Mouse (Mus musculus) hindbrain, embryonic 10.5 days (tissue): ENCODE measurements around the gene Polm. TPM values are rescaled to one million over a fixed set of nuclear protein-coding genes. Genes with fewer than 3 reads are reported as not detected.
"Not testable (repeated sequence)": the region's sequence is repeated elsewhere in the genome, so short reads cannot be mapped to it uniquely, and the experiment has no call there.

Experiments
- DNase-seq: peaks from one replicate; pipeline ENCODE4 v3.0.0-alpha.2; 2017; ENCODE audit warnings: low spot score
- H3K27ac ChIP-seq: fragments of 300-500 bp; sonication (generic); 2 replicates; pipeline ENCODE4 v1.5.1; 2016; ENCODE audit warnings: mild to moderate bottlenecking, moderate library complexity
- H3K27me3 ChIP-seq: fragments of 300-500 bp; sonication (generic); 2 replicates; pipeline ENCODE4 v1.6.1; 2016; ENCODE audit warnings: mild to moderate bottlenecking; ENCODE audit not compliant: poor library complexity, insufficient read depth, severe bottlenecking
- H3K36me3 ChIP-seq: fragments of 300-500 bp; sonication (generic); 2 replicates; pipeline ENCODE4 v1.6.1; 2016; ENCODE audit warnings: mild to moderate bottlenecking, moderate library complexity
- H3K4me1 ChIP-seq: fragments of 300-500 bp; sonication (generic); replicated peaks from 2 replicates; pipeline ENCODE4 v1.6.1; 2016; ENCODE audit warnings: mild to moderate bottlenecking
- H3K4me3 ChIP-seq: fragments of 300-500 bp; sonication (generic); 2 replicates; pipeline ENCODE4 v1.5.1; 2016; ENCODE audit warnings: mild to moderate bottlenecking, moderate library complexity
- H3K9me3 ChIP-seq: fragments of 300-500 bp; sonication (generic); 2 replicates; pipeline ENCODE4 v1.6.1; 2016; ENCODE audit warnings: mild to moderate bottlenecking, moderate library complexity
- WGBS: fragments of 180-500 bp; shearing (Covaris S2); methylation state at CpG from one replicate; pipeline ENCODE4 v1.1.7; 2016; 5-methylcytosine and 5-hydroxymethylcytosine counted together
- polyA plus RNA-seq: library from polyadenylated mRNA; unstranded; fragments of >200 nt; fragmentation: Nextera tagmentation; extraction: Ambion mirVana; gene quantifications from 2 replicates; pipeline ENCODE4 v1.2.1, GENCODE M21; 2016

Polm gene
- polyA plus RNA-seq, 1 experiment from 2014 or later: 9.5 TPM

- Histone ChIP-seq H3K9me3 (no peaks in the 10 kb centered on the region), H3K36me3 (peaks cover 60% of the 10 kb centered on the region), H3K4me1 (no peaks in the 10 kb centered on the region), H3K27ac (no peak overlapping the region), H3K4me3 (no peak overlapping the region), H3K27me3 (no peaks in the 10 kb centered on the region)
- 91% methylated on average over 11 of the region's 11 CpGs for WGBS
- DNase-seq: no peak
Measured at GRCm38 (mm10) chr11:5828509-5829191, 9.2 kb downstream of the Polm start.

DNA sequence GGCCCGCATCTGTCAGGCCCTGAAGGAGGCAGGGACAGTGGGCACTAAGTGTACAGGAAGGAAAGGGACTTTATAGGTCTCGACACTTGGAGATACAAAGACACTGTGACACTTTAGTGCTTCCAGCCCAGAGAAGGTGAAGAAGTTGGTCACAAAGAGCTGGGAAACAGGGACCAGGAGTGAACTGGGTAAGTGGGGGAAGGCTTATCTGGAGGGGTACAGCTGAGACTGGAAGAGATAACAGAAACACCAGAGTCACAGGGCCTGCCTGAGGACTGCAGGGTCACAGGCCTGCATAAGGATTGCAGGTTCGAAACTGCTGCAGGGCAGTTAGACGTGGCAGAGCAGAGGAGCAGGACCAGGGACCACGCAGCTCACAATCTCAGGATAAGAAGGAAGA, 9.9 kb downstream of the Polm start:
- Histone ChIP-seq H3K4me3 (no peak overlapping the region), H3K27me3 (no peaks in the 10 kb centered on the region), H3K27ac (no peak overlapping the region), H3K36me3 (peaks cover 54% of the 10 kb centered on the region), H3K4me1 (no peaks in the 10 kb centered on the region), H3K9me3 (no peaks in the 10 kb centered on the region)
- WGBS: 92% methylated on average over 5 of the region's 5 CpGs
- no peak for DNase-seq

DNA sequence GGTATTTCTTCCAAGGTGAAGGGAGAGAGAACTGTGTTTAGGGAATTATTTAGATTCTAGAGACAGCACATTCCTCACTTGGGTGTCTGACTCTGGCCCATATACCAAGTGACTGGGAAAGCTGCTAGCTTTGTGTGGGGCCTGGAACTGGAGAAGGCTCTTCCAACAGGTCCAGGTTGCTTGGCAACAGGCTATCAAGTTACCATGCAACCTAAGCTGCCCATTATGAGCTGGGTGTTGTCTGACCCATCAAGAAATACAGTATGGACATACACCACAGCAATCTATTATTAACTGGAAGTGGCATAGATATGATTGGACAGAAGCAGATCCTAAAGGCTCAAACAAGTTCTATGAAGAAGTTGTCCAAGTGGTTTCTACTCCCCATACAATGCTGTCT, 12.4 kb downstream of the Polm start:
- no peak for DNase-seq
- Histone ChIP-seq H3K36me3 (peaks cover 29% of the 10 kb centered on the region), H3K4me3 (no peak overlapping the region), H3K27me3 (no peaks in the 10 kb centered on the region), H3K4me1 (no peaks in the 10 kb centered on the region), H3K9me3 (no peaks in the 10 kb centered on the region), H3K27ac (no peak overlapping the region)

DNA sequence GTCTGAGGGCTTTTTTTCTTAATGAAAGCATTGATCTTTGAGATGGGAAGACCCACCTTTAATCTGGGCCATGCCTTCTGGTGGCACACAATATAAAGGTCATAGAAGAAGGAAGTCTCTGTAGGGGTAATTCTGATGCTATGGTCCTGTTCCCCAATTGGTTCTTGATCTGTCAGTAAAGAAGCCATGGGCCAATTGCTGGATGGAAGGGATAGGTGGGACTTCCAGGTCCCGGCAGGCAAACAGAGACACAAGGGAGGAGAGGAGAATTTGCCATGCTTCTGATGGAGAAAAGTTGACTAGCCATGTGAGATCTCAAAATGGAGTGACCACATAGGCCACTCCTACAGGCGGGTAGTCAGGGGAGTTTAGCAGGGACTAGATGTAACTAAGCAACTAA, 18.6 kb downstream of the Polm start:
- Histone ChIP-seq H3K9me3 (no peaks in the 10 kb centered on the region), H3K27me3 (no peaks in the 10 kb centered on the region), H3K4me3 (no peak overlapping the region), H3K36me3 (no peaks in the 10 kb centered on the region), H3K4me1 (no peaks in the 10 kb centered on the region), H3K27ac (no peak overlapping the region)
- WGBS: 62% methylated on average over 2 of the region's 2 CpGs
- no peak for DNase-seq

GRCm38 (mm10) chr11:5813381-5813780, 24.4 kb downstream of the Polm start:
- no peak overlapping the region for H3K27ac ChIP-seq
- 0 out of 2 replicates have a peak, but pooled peaks cover 6% of the 10 kb centered on the region for H3K9me3 ChIP-seq
- H3K27me3 ChIP-seq: no peaks in the 10 kb centered on the region
- 79% methylated on average over 10 of the region's 10 CpGs for WGBS
- no peaks in the 10 kb centered on the region for H3K36me3 ChIP-seq
- H3K4me1 ChIP-seq: no peaks in the 10 kb centered on the region
- H3K4me3 ChIP-seq: no peak overlapping the region
- DNase-seq: no peak

DNA sequence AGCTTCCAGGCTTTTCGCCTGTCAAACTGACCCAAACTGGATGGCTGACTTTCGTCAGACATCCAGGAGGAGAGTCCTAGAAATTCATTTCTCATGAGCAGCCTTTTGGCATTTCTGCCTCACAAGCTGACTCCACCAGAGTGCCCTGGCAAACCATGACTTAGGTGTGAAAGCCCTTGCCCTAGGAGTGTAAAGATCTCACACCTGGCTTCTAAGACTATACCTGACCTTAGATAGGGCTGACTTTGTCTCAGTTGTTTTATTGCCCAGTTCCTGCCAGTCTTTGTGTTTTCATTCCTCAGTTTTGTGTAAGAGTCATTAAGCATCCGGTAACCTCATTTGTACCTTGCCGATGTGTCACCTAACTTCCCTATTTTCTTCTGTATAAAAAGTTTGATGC, 28.3 kb downstream of the Polm start:
- not testable (repeated sequence) for H3K4me3 ChIP-seq, H3K27ac ChIP-seq, H3K27me3 ChIP-seq, H3K4me1 ChIP-seq, DNase-seq, H3K36me3 ChIP-seq, H3K9me3 ChIP-seq
- 93% methylated on average over 4 of the region's 4 CpGs for WGBS

GRCm38 (mm10) chr11:5807956-5808355, 29.9 kb downstream of the Polm start:
- H3K9me3 ChIP-seq: 0 out of 2 replicates have a peak, but pooled peaks cover 3% of the 10 kb centered on the region
- no peaks in the 10 kb centered on the region for H3K27me3 ChIP-seq
- WGBS: 85% methylated on average over 9 of the region's 9 CpGs
- H3K36me3 ChIP-seq: no peaks in the 10 kb centered on the region
- no peak overlapping the region for H3K27ac ChIP-seq
- DNase-seq: no peak
- peaks cover 9% of the 10 kb centered on the region for H3K4me1 ChIP-seq
- H3K4me3 ChIP-seq: no peak overlapping the region

- DNase-seq: no peak
- Histone ChIP-seq H3K27me3 (no peaks in the 10 kb centered on the region), H3K36me3 (peaks cover 13% of the 10 kb centered on the region), H3K9me3 (0 out of 2 replicates have a peak, but pooled peaks cover 2% of the 10 kb centered on the region), H3K27ac (no peak overlapping the region), H3K4me1 (peaks cover 13% of the 10 kb centered on the region), H3K4me3 (no peak overlapping the region)
- 86% methylated on average over 3 of the region's 3 CpGs for WGBS
Measured at GRCm38 (mm10) chr11:5805711-5806110, 32.1 kb downstream of the Polm start.

DNA sequence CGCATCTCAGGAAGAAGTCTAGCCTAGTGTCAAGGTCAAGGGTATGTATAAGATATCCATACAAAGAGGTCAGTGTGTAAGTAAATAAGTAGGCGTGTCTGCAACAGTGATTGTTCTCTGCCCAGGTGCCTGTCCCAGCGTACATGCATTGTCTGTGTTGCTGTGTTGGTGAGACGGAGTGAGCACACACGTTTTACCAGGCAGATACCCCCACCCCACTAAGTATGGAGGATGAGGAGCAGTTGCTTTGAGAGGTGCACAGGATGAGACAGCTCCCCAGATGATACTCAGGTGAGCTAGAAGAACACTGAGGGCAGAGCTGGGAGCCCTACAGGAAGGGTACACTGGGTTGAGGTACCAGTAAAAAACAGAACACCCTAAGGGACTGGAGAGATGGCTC, 33.6 kb downstream of the Polm start:
- Histone ChIP-seq H3K27ac (no peak overlapping the region), H3K4me1 (peaks cover 16% of the 10 kb centered on the region), H3K9me3 (no peaks in the 10 kb centered on the region), H3K4me3 (no peak overlapping the region), H3K36me3 (peaks cover 28% of the 10 kb centered on the region), H3K27me3 (no peaks in the 10 kb centered on the region)
- WGBS: 82% methylated on average over 5 of the region's 5 CpGs
- DNase-seq: no peak

DNA sequence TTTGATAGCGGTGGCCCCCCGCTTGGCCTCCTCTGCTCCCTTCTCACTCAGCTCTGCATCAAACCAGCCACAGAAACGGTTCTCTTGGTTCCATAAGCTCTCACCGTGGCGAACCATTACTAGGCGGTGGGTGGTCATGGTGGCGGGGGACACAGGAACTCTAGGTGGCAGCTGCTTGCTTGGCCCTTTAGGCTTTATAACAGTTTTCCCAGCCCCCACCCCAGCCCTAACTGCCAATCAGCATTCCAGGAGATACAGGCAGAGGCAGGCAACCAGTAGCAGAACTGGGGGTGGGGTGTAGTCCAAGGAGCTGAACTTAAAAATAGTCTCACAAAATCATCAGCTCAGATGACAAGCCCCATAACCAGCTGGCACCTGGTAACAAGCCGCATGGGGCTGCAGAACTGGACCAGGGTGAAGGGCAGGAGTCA, 34.2 kb downstream of the Polm start, which contains the start of gene Pgam2:
Gene Pgam2 (minus strand): TSS at position 183 of the 431 bp plus-strand sequence.
- Histone ChIP-seq H3K4me1 (peaks cover 16% of the 10 kb centered on the region), H3K27ac (no peak within 1 kb of the TSS), H3K4me3 (no peak within 1 kb of the TSS), H3K27me3 (no peaks in the 10 kb centered on the region), H3K9me3 (no peaks in the 10 kb centered on the region), H3K36me3 (peaks cover 35% of the 10 kb centered on the region)
- 49% methylated on average over 8 of the region's 8 CpGs for WGBS
- no peak for DNase-seq

DNA sequence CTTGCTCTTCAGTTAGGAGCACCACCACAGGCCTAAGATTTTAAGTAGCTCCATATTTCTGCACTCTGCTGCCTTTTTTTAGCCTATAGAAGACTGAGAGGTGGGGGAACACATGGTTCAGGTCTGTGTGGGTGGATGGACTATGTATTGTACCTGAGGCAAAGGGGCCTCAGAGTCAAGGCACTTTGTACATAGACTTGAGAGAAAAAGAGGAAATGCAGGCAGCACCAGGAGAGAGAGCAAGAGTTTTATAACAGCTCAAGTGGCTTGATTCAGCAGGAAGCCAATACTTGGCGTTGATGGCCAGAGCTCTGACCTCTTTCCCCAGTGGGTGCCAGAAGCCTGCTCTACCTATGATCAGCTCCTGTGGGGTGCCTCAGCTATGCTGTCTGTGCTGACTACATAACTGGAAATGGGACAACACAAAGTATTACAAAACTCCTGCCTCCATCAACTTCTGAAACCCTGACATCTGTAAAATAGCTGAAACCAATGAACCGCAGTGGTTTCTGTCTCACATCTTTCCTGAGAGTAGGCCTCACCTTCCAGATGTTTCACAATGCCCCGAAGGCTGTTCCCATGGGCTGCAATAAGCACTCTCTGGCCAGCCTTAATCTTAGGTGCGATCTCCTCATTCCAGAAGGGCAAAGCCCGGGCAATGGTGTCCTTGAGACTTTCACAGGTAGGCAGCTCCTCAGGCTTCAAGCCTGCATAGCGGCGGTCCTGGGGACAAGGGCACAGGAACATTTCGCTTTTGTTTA, 35.2 kb downstream of the Polm start:
- Histone ChIP-seq H3K27me3 (no peaks in the 10 kb centered on the region), H3K36me3 (peaks cover 44% of the 10 kb centered on the region), H3K4me1 (peaks cover 16% of the 10 kb centered on the region), H3K9me3 (no peaks in the 10 kb centered on the region), H3K27ac (no peak overlapping the region), H3K4me3 (no peak overlapping the region)
- WGBS: 79% methylated on average over 8 of the region's 8 CpGs
- DNase-seq: no peak

GRCm38 (mm10) chr11:5802005-5802404, 35.8 kb downstream of the Polm start:
- DNase-seq: no peak
- Histone ChIP-seq H3K36me3 (peaks cover 50% of the 10 kb centered on the region), H3K4me1 (peaks cover 16% of the 10 kb centered on the region), H3K27me3 (no peaks in the 10 kb centered on the region), H3K4me3 (no peak overlapping the region), H3K9me3 (no peaks in the 10 kb centered on the region), H3K27ac (no peak overlapping the region)
- 74% methylated on average over 12 of the region's 12 CpGs for WGBS

- Histone ChIP-seq H3K36me3 (peaks cover 55% of the 10 kb centered on the region), H3K9me3 (no peaks in the 10 kb centered on the region), H3K27ac (no peak overlapping the region), H3K27me3 (no peaks in the 10 kb centered on the region), H3K4me3 (no peak overlapping the region), H3K4me1 (peaks cover 16% of the 10 kb centered on the region)
- WGBS: 94% methylated on average over 16 of the region's 16 CpGs
- DNase-seq: no peak
Measured at GRCm38 (mm10) chr11:5801511-5801910, 36.3 kb downstream of the Polm start.
